Mouse (Mus musculus) testis, adult 2 months (tissue): ENCODE measurements around the gene Arhgap18. TPM values are rescaled to one million over a fixed set of nuclear protein-coding genes. Genes with fewer than 3 reads are reported as not detected.

Experiments used
- H3K27ac ChIP-seq: fragments of 200-500 bp; 2 replicates; pipeline ENCODE4 v1.5.1; 2012; ENCODE audit warnings: low read depth, low read length; ENCODE audit not compliant: control insufficient read depth, insufficient read depth
- H3K27me3 ChIP-seq: fragments of 200-500 bp; 2 replicates; pipeline ENCODE4 v1.6.1; 2012; ENCODE audit warnings: mild to moderate bottlenecking, low read length, moderate library complexity; ENCODE audit not compliant: control insufficient read depth, insufficient read depth
- H3K36me3 ChIP-seq: fragments of 200-500 bp; 2 replicates; pipeline ENCODE4 v1.6.1; 2012; ENCODE audit warnings: mild to moderate bottlenecking, low read length; ENCODE audit not compliant: control insufficient read depth, insufficient read depth
- H3K4me1 ChIP-seq: fragments of 200-500 bp; 2 replicates; pipeline ENCODE4 v1.6.1; 2012; ENCODE audit warnings: low read length; ENCODE audit not compliant: control insufficient read depth, insufficient read depth
- H3K4me3 ChIP-seq: fragments of 200-500 bp; 2 replicates; pipeline ENCODE4 v1.5.1; 2012; ENCODE audit warnings: low read depth, mild to moderate bottlenecking, low read length, moderate library complexity, mixed read lengths; ENCODE audit not compliant: control insufficient read depth
- CTCF ChIP-seq: fragments of 200-500 bp; IDR thresholded peaks from 2 replicates; pipeline ENCODE4 v1.5.1; 2012; ENCODE audit warnings: low read depth, mild to moderate bottlenecking, inconsistent platforms, low read length, moderate library complexity; ENCODE audit not compliant: control insufficient read depth, insufficient read depth, insufficient replicate concordance
- POLR2A ChIP-seq: fragments of 200-500 bp; IDR thresholded peaks from 2 replicates; pipeline ENCODE4 v1.6.1; 2012; ENCODE audit warnings: low read depth, mild to moderate bottlenecking, inconsistent platforms, low read length, moderate library complexity; ENCODE audit not compliant: control insufficient read depth
- polyA plus RNA-seq: library from polyadenylated mRNA; depleted of rRNA; stranded (reverse); fragments of >200 nt; gene quantifications from 2 replicates; pipeline ENCODE4 v1.2.3, GENCODE M21; 2012

Arhgap18 gene
- polyA plus RNA-seq, 1 experiment: 1.7 TPM

GRCm38 (mm10) chr10:26950448-26950847, 197.2 kb downstream of the Arhgap18 start:
- Histone ChIP-seq H3K36me3 (no peaks in the 10 kb centered on the region), H3K27me3 (no peaks in the 10 kb centered on the region), H3K27ac (no peak overlapping the region), H3K4me3 (no peak overlapping the region), H3K4me1 (no peaks in the 10 kb centered on the region; the same call in 1 of the 2 replicates)
- TF ChIP-seq CTCF (no peak), POLR2A (no peak)

- H3K4me1 ChIP-seq: no peaks in the 10 kb centered on the region
- no peaks in the 10 kb centered on the region for H3K36me3 ChIP-seq
- no peaks in the 10 kb centered on the region for H3K27me3 ChIP-seq
- H3K4me3 ChIP-seq: no peak overlapping the region
- no peak for TF ChIP-seq CTCF
- no peak for TF ChIP-seq POLR2A
- H3K27ac ChIP-seq: no peak overlapping the region
These were observed 205.3 kb downstream of the Arhgap18 start for GRCm38 (mm10) chr10:26958513-26958912.
